Mouse (Mus musculus): ENCODE data around the gene Tyk2. TPM values are rescaled to one million over a fixed set of nuclear protein-coding genes. Genes with fewer than 3 reads are reported as not detected.

Tyk2 gene
- polyA plus RNA-seq, 1 experiment from 2014 or later, result 15.6 TPM

DNA sequence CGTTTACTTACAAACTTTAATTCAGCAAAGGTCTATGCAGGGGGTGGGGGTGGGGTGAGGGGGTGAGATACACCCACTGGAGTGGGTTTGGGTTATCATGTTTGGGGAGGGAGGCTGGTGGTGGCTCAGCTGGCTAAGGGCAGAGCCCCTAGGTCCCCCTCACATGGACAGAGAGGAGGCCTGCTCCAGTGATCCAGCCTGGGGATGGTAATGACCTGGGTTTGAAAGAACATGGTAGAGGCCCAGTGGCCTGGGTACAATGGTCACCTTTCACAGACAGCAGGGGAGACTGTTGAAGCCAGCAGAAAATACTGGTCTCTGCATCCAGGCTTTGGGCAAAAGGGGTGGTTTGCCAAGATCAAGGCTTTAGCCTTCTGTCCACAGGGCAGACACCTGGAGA lies 56.9 kb downstream of the Tyk2 start:
- Histone ChIP-seq H3K4me1 (peaks cover 10% of the 10 kb centered on the region), H3K9ac (no peak overlapping the region), H3K4me3 (no peak overlapping the region), H3K4me2 (0 out of 2 replicates have a peak overlapping the region, but pooled peaks have one; percentile 88), H3K9me3 (no peaks in the 10 kb centered on the region), H3K27me3 (no peaks in the 10 kb centered on the region), H3K36me3 (peaks cover 42% of the 10 kb centered on the region), H3K27ac (peak overlapping the region; percentile 75; the same call in 1 of the 2 replicates)
- no peak for ATAC-seq (ENCODE audit: borderline replicate concordance, extremely low read depth, low FRiP score, low TSS enrichment)
- WGBS, result 86% methylated on average over 1 of the region's 1 CpGs

DNA sequence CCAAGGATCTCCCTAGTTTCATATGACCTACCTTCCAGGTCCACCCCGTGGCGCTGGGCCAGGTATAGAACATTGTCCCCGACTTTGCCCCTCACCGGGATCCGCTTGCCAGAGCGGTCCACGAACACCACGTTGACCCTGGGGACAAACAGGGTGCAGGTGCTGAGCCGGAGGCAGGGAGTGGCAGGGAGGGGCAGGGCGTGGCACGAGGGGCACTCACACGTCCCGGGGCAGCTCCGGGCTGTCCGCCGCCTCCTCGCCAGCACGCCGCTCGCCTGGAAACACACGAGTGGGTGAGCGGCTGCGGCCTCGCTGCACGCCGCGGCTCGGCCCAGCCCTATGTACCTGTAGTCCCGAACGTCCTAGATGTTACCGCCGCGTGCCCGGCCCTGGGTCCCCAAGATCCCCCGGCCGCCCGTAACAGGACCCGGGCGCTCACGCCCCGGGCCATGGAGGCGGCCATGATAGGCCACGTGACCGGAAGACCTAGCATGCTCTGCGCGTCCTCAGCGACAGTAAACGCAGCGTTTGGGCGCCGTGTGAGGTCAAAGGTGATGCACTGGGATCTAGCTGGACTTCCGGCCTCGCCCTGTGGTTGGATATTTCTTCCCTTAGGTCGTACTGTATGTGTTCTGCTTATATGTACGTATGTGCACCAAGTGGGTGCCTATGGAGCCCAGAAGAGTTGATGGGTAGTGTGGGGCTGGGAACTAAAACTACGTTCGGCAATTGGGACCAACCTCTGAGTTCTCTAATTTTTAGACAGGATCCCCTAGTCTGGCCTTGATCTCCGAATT lies 57.8 kb downstream of the Tyk2 start, which contains the start of the genes Gm49373 and Fdx1l:
TSS of gene Gm49373 (minus strand) at position 53 of the 797 bp plus-strand sequence.
TSS of gene Fdx1l (minus strand) at position 571 of the 797 bp plus-strand sequence.
- Histone ChIP-seq H3K36me3 (peaks cover 32% of the 10 kb centered on the region), H3K27me3 (no peaks in the 10 kb centered on the region), H3K4me1 (peaks cover 10% of the 10 kb centered on the region), H3K9ac (peak within 1 kb of the TSS; percentile 84), H3K9me3 (no peaks in the 10 kb centered on the region), H3K27ac (peak within 1 kb of the TSS; percentile 75), H3K4me2 (peak within 1 kb of the TSS; percentile 88), H3K4me3 (peak within 1 kb of the TSS; percentile 94)
- 2% methylated on average over 58 of the region's 58 CpGs for WGBS
- peak; percentile 93 for ATAC-seq (ENCODE audit: borderline replicate concordance, extremely low read depth, low FRiP score, low TSS enrichment)

DNA sequence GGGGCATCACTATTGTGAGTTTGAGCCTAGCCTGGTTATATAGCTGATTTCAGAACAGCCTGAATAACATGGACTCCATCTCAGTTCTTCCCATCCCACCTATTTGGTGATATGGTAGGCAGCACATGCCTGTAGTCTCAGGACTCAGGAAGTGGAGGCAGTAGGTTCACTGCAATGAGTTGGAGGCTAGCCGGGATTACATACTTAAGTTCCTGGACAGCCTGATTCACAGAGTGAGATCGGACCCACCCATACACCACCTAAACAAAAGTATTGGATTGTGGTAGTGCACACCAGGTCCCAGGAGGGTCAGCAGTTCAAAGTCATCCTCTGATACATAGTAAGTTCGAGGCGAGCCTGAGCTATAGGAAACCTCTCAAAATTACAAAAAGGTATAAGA lies 58.4 kb downstream of the Tyk2 start:
- no peaks in the 10 kb centered on the region for H3K9me3 ChIP-seq
- H3K9ac ChIP-seq, result peak overlapping the region; percentile 84
- H3K36me3 ChIP-seq, result peaks cover 30% of the 10 kb centered on the region
- peak; percentile 12; the same call in 1 of the 2 replicates for ATAC-seq (ENCODE audit: borderline replicate concordance, extremely low read depth, low FRiP score, low TSS enrichment)
- peak overlapping the region; percentile 94 for H3K4me3 ChIP-seq
- peak overlapping the region; percentile 75; the same call in 1 of the 2 replicates for H3K27ac ChIP-seq
- WGBS, result 12% methylated on average over 4 of the region's 4 CpGs
- no peaks in the 10 kb centered on the region for H3K27me3 ChIP-seq
- peak overlapping the region; percentile 88 for H3K4me2 ChIP-seq
- peaks cover 10% of the 10 kb centered on the region for H3K4me1 ChIP-seq

DNA sequence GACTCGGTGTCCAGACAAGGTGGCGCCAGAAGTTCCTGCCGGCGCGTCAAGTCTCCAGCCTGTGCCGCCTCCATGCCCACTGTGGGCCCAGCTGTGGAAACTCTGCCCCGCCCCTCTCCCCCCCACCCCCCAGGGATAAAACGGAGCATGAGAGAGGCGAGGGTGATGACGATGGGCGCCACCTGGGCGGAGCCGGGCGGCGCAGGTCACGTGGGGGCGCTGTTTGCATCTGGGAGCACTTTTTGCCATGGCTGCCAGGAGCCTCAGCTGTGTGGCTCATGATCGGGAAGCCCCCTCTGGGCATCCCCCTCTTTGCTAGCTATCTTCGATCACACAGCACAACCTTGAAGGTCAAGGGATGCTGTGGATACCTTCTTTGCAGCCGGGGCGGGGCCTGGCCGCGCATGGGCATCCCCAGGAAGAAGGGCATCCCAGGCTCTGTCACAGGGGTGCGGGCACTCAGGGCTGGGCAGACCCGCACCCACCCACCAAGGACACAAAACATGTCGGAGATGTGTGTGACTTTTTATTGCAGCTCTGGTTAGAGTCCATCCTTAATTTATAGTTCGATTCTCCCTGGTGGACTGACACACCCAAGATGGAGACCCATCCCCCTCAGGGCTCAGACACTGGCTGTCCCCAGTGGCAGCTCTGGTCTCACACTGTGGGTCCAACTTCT lies 63.9 kb downstream of the Tyk2 start, which contains the start of gene Zglp1:
TSS of gene Zglp1 (minus strand) at position 88 of the 679 bp plus-strand sequence.
- no peaks in the 10 kb centered on the region for H3K27me3 ChIP-seq
- no peak within 1 kb of the TSS for H3K4me2 ChIP-seq
- WGBS, result 78% methylated on average over 27 of the region's 27 CpGs
- no peaks in the 10 kb centered on the region for H3K9me3 ChIP-seq
- peaks cover 3% of the 10 kb centered on the region for H3K4me1 ChIP-seq
- H3K4me3 ChIP-seq, result no peak within 1 kb of the TSS
- H3K36me3 ChIP-seq, result peaks cover 22% of the 10 kb centered on the region
- no peak within 1 kb of the TSS for H3K9ac ChIP-seq
- no peak within 1 kb of the TSS for H3K27ac ChIP-seq
- ATAC-seq (ENCODE audit: borderline replicate concordance, extremely low read depth, low FRiP score, low TSS enrichment), result no peak

DNA sequence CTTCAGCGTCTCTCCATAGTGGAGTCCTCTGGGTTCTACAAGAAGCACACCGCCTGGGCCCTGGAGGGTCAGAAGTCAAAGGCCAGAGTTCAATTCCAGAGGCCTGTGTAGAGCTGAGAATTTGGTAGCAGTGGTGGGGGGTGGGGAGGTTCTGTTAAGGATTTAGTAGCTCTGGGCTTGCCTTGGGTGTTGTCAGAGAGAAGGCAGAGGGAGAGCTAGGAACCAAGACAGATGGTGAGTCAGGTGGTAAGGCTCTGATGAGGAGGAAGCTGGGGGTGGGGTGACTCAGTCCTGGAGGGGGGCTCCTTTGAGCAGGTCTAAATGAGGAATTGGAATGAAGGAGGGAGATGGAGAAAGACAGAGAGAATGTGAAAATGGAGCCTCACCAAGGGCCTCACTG lies 68.1 kb downstream of the Tyk2 start:
- no peaks in the 10 kb centered on the region for H3K27me3 ChIP-seq
- no peak for ATAC-seq (ENCODE audit: borderline replicate concordance, extremely low read depth, low FRiP score, low TSS enrichment)
- no peak overlapping the region for H3K27ac ChIP-seq
- H3K9ac ChIP-seq, result no peak overlapping the region
- 73% methylated on average over 2 of the region's 2 CpGs for WGBS
- H3K4me1 ChIP-seq, result no peaks in the 10 kb centered on the region
- H3K36me3 ChIP-seq, result peaks cover 25% of the 10 kb centered on the region
- no peak overlapping the region for H3K4me2 ChIP-seq
- no peak overlapping the region for H3K4me3 ChIP-seq
- no peaks in the 10 kb centered on the region for H3K9me3 ChIP-seq

Small RNA genes within 50 kb of the gene (microRNA-seq; reads per million reads assigned to microRNA genes)
- gene Mir7082, result not detected

Other genes with a start within 250 kb of the Tyk2 start
- 67.3 and 71.3 TPM in 2 replicates for gene Ppan, start 243.1 kb downstream of the Tyk2 start, polyA plus RNA-seq (2015; fragmentation: Nextera tagmentation; extraction: Ambion mirVana)
- 281 and 294 TPM in 2 replicates for gene Eif3g, start 232.6 kb downstream of the Tyk2 start, polyA plus RNA-seq (2015; fragmentation: Nextera tagmentation; extraction: Ambion mirVana)
- 101 and 104 TPM in 2 replicates for gene Dnmt1, start 171.4 kb downstream of the Tyk2 start, polyA plus RNA-seq (2015; fragmentation: Nextera tagmentation; extraction: Ambion mirVana)
- gene S1pr2, start 154.5 kb downstream of the Tyk2 start, polyA plus RNA-seq (2015; fragmentation: Nextera tagmentation; extraction: Ambion mirVana), result 63.4 and 65.2 TPM in 2 replicates
- 157 and 160 TPM in 2 replicates for gene Mrpl4, start 128.5 kb downstream of the Tyk2 start, polyA plus RNA-seq (2015; fragmentation: Nextera tagmentation; extraction: Ambion mirVana)
- gene Icam1, start 115.3 kb downstream of the Tyk2 start, polyA plus RNA-seq (2015; fragmentation: Nextera tagmentation; extraction: Ambion mirVana), result 55.1 and 57.5 TPM in 2 replicates
- gene Icam4, start 101.9 kb downstream of the Tyk2 start, polyA plus RNA-seq (2015; fragmentation: Nextera tagmentation; extraction: Ambion mirVana), result 2.4 and 2.9 TPM in 2 replicates
- gene Icam5, start 99.2 kb downstream of the Tyk2 start, polyA plus RNA-seq (2015; fragmentation: Nextera tagmentation; extraction: Ambion mirVana), result 0.17 and 0.23 TPM in 2 replicates
- gene Zglp1, start 64.2 kb downstream of the Tyk2 start, polyA plus RNA-seq (2015; fragmentation: Nextera tagmentation; extraction: Ambion mirVana), result 0.76 and 2.1 TPM in 2 replicates
- 0.29 and 0.47 TPM in 2 replicates for gene Gm49373, start 58.1 kb downstream of the Tyk2 start, polyA plus RNA-seq (2015; fragmentation: Nextera tagmentation; extraction: Ambion mirVana)
- 55.3 and 56.9 TPM in 2 replicates for gene Fdx1l, start 57.6 kb downstream of the Tyk2 start, polyA plus RNA-seq (2015; fragmentation: Nextera tagmentation; extraction: Ambion mirVana)
- 2.4 and 2.5 TPM in 2 replicates for gene Gm38431, start 39.2 kb downstream of the Tyk2 start, polyA plus RNA-seq (2015; fragmentation: Nextera tagmentation; extraction: Ambion mirVana)
- 62.0 and 65.4 TPM in 2 replicates for gene Raver1, start 39.2 kb downstream of the Tyk2 start, polyA plus RNA-seq (2015; fragmentation: Nextera tagmentation; extraction: Ambion mirVana)
- 316 and 319 TPM in 2 replicates for gene Cdc37, start 18.7 kb upstream of the Tyk2 start, polyA plus RNA-seq (2015; fragmentation: Nextera tagmentation; extraction: Ambion mirVana)
- 8.6 and 9.3 TPM in 2 replicates for gene Pde4a, start 34.5 kb upstream of the Tyk2 start, polyA plus RNA-seq (2015; fragmentation: Nextera tagmentation; extraction: Ambion mirVana)
- 65.5 and 68.3 TPM in 2 replicates for gene Keap1, start 108.1 kb upstream of the Tyk2 start, polyA plus RNA-seq (2015; fragmentation: Nextera tagmentation; extraction: Ambion mirVana)
- gene S1pr5, start 117.2 kb upstream of the Tyk2 start, polyA plus RNA-seq (2015; fragmentation: Nextera tagmentation; extraction: Ambion mirVana), result 0.10 and 0.15 TPM in 2 replicates
- 38.4 and 42.8 TPM in 2 replicates for gene Atg4d, start 134.1 kb upstream of the Tyk2 start, polyA plus RNA-seq (2015; fragmentation: Nextera tagmentation; extraction: Ambion mirVana)
- 12.1 and 14.0 TPM in 2 replicates for gene Kri1, start 156.7 kb upstream of the Tyk2 start, polyA plus RNA-seq (2015; fragmentation: Nextera tagmentation; extraction: Ambion mirVana)
- gene Cdkn2d, start 160.2 kb upstream of the Tyk2 start, polyA plus RNA-seq (2015; fragmentation: Nextera tagmentation; extraction: Ambion mirVana), result 50.9 and 52.3 TPM in 2 replicates
- 52.2 and 53.3 TPM in 2 replicates for gene Ap1m2, start 181.1 kb upstream of the Tyk2 start, polyA plus RNA-seq (2015; fragmentation: Nextera tagmentation; extraction: Ambion mirVana)
- 129 and 146 TPM in 2 replicates for gene Slc44a2, start 189.5 kb upstream of the Tyk2 start, polyA plus RNA-seq (2015; fragmentation: Nextera tagmentation; extraction: Ambion mirVana)
- 195 and 198 TPM in 2 replicates for gene Ilf3, start 236.6 kb upstream of the Tyk2 start, polyA plus RNA-seq (2015; fragmentation: Nextera tagmentation; extraction: Ambion mirVana)